ENCODE assay signal across 8 mouse cellular contexts in the genomic region with DNA sequence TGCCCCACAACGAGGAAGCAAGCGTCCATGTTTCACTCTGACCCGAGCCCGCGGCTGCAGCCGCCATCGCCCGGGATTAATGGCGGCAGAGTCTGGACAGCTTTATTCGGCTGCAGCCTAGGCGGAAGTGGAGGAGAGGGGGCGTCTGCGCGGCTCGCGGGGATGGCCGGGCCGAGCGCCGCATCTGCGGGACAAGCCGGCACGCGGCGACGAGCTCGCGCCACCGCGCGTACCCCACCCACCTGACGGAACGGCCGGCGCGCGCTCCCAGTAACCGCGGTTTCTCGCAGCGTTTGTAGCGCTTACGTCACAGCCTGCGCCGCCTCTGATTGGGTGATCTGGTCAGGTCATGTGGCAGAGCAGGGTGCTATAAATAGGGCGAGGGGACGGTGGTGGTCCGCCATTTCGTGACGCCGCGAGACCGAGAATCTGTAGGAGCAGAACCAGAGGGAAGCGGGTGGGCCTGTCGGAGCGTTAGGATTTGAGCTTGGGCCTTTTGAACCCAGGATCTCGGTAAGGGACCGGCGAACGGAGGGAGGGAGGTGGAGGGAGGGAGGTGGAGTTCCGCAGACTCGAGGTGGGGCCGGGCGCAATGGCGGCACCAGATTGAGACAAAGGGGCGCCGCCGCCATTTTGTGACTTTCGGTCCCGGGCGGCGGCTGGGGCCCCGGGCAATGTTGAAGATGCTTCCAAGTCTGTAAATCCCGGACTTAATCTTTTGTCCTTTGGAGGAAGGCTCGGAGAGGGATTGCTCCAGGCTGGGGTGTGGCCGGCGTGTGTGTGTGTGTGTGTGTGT. TPM values are rescaled to one million over a fixed set of nuclear protein-coding genes. Genes with fewer than 3 reads are reported as not detected.
DNase-seq lines count a peak whose midpoint lies in the region; ATAC-seq and TF ChIP-seq lines count a peak whose summit lies in the region.

A gene (plus strand): TSS at position 355 of the 796 bp plus-strand sequence.

- H3K4me2 ChIP-seq in forebrain, postnatal 0 days (ENCODE audit: low read depth): peak within 1 kb of the TSS; percentile 86
- H3K4me2 ChIP-seq in lung, embryonic 15.5 days: peak within 1 kb of the TSS; percentile 78

- TF ChIP-seq CTCF in G1E (IDR thresholded peaks at IDR 0.05; ENCODE audit: low read depth, low read length): no peak
- no peak; the same call in 1 of the 2 replicates for TF ChIP-seq CTCF in forebrain, postnatal 0 days (IDR thresholded peaks at IDR 0.05; ENCODE audit: low read depth)

- peak within 1 kb of the TSS; percentile 99 for H3K27ac ChIP-seq in forebrain, postnatal 0 days (ENCODE audit: low read depth, low read length)
- peak within 1 kb of the TSS; percentile 98 for H3K27ac ChIP-seq in lung, embryonic 15.5 days

- WGBS in forebrain, postnatal 0 days: under 1% methylated on average over 77 of the region's 77 CpGs
- under 1% methylated on average over 77 of the region's 77 CpGs for WGBS in lung, embryonic 15.5 days

- peaks cover 23% of the 10 kb centered on the region for H3K4me1 ChIP-seq in G1E (ENCODE audit: insufficient read depth, low read depth, low read length)
- peaks cover 4% of the 10 kb centered on the region; the same call in 1 of the 2 replicates for H3K4me1 ChIP-seq in forebrain, postnatal 0 days (ENCODE audit: insufficient read depth)
- H3K4me1 ChIP-seq in lung, embryonic 15.5 days: peaks cover 27% of the 10 kb centered on the region

- ATAC-seq in G1E (ENCODE audit: extremely low read depth, insufficient number of reproducible peaks, low FRiP score, poor library complexity, severe bottlenecking): peak; percentile 85
- peak; percentile 99 for ATAC-seq in forebrain, postnatal 0 days
- ATAC-seq in lung, embryonic 15.5 days (ENCODE audit: borderline replicate concordance, extremely low read depth, low FRiP score, low TSS enrichment): peak; percentile 98

- no peaks in the 10 kb centered on the region for H3K9me3 ChIP-seq in G1E (replicated peaks)
- H3K9me3 ChIP-seq in forebrain, postnatal 0 days (ENCODE audit: low read length): no peaks in the 10 kb centered on the region
- H3K9me3 ChIP-seq in lung, embryonic 15.5 days: no peaks in the 10 kb centered on the region

- H3K36me3 ChIP-seq in G1E (replicated peaks): peaks cover 27% of the 10 kb centered on the region
- peaks cover 13% of the 10 kb centered on the region for H3K36me3 ChIP-seq in forebrain, postnatal 0 days (ENCODE audit: insufficient read depth)
- peaks cover 15% of the 10 kb centered on the region for H3K36me3 ChIP-seq in lung, embryonic 15.5 days

- DNase-seq in G1E (ENCODE audit: low spot score): peak; percentile 83
- peak; percentile 99 for DNase-seq in cerebellum, adult 18-20 months
- peak; percentile 100 for DNase-seq in forebrain, postnatal 0 days
- DNase-seq in heart, postnatal 4 days: peak; percentile 99
- DNase-seq in layer of hippocampus, adult 8-10 months (ENCODE audit: low spot score in 2 of 2): peak; percentile 98 to 99
- peak; percentile 97 for DNase-seq in ovary, adult 18-20 months (ENCODE audit: low spot score)
- DNase-seq in thymus, postnatal 0 days (ENCODE audit: low spot score): peak; percentile 99

- H3K4me3 ChIP-seq in G1E (ENCODE audit: low read depth, low read length): peak within 1 kb of the TSS; percentile 81
- H3K4me3 ChIP-seq in forebrain, postnatal 0 days (ENCODE audit: low read depth, low read length): peak within 1 kb of the TSS; percentile 63
- peak within 1 kb of the TSS; percentile 63 for H3K4me3 ChIP-seq in lung, embryonic 15.5 days

- peak within 1 kb of the TSS; percentile 84 for H3K9ac ChIP-seq in forebrain, postnatal 0 days
- peak within 1 kb of the TSS; percentile 93 for H3K9ac ChIP-seq in lung, embryonic 15.5 days

- no peaks in the 10 kb centered on the region for H3K27me3 ChIP-seq in G1E (ENCODE audit: insufficient read depth, low read length)
- H3K27me3 ChIP-seq in forebrain, postnatal 0 days (ENCODE audit: insufficient read depth, low read length): no peaks in the 10 kb centered on the region
- H3K27me3 ChIP-seq in lung, embryonic 15.5 days: no peaks in the 10 kb centered on the region

RNA-seq across cellular contexts. Expression of the gene that starts here (rescaled TPM):
- 258 and 296 TPM in 2 replicates for total RNA-seq in G1E (2014; fragmentation: Nextera tagmentation)
- 658 and 771 TPM in 2 replicates for total RNA-seq in G1E (2017)
- polyA plus RNA-seq in G1E (2012): 37.7 and 174 TPM in 2 replicates
- total RNA-seq in forebrain, postnatal 0 days (2014; rRNA removed): 263 and 287 TPM in 2 replicates
- 367 and 416 TPM in 2 replicates for polyA plus RNA-seq in forebrain, postnatal 0 days (2015; fragmentation: Nextera tagmentation; extraction: Ambion mirVana)
- total RNA-seq in heart, postnatal 4 days (2021): 100 to 1,000 TPM; 224 to 227 TPM
- total RNA-seq in layer of hippocampus, adult 8-10 months (2022): 100 to 1,000 TPM; 117 to 141 (median 132) TPM
- polyA plus RNA-seq in lung, embryonic 15.5 days (2015; fragmentation: Nextera tagmentation; extraction: Ambion mirVana): 633 and 642 TPM in 2 replicates
- 723 and 729 TPM in 2 replicates for polyA plus RNA-seq in thymus, postnatal 0 days (2015; fragmentation: Nextera tagmentation; extraction: Ambion mirVana)

Comparison
In these comparisons a context has a peak if more than half of its experiments do, and no peak if none do; other contexts are left out.
1. Peak in every context shown above with its lines: DNase-seq, ATAC-seq, H3K4me3 ChIP-seq and H3K27ac ChIP-seq.